Mouse (Mus musculus): ENCODE measurements at regions not wholly inside any gene's neighbourhood (a gene's known extent, or its start where the extent isn't known, plus 50 kb on each side); places are given as distances from the start of the nearest gene placed in this dataset.

DNA sequence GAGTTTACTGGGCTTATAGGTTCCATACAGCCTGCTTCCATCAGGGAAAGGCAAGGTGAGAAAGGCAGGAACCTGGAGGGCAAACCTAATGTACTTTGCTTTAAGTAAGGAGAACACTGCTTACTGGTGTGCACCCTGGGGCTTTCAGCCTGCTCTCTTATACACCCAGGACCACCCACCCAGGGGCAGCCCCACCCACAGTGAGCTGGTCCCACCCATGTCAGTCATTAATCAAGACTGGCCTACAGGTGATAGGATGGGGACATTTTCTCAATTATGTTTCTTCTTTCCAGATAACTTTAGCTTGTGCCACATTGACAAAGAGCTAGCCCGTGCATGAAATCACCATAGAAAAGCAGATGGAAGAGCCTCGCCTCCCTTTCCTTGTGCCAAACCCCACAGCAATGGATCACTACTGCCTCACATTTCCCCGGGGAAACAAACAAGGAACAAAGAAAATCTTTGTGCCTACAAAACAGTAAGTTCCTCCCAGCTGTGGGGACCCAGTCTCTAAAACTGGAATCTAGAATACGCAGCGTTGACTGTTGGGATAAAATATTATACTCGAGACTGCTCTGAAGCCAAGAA, 221.5 kb downstream of the Pdcd6ip start:
- TF ChIP-seq CTCF (IDR thresholded peaks at IDR 0.05; ENCODE audit: low read depth) = no peak
- TF ChIP-seq EP300 (optimal IDR thresholded peaks at IDR 0.05) = no peak

All from stomach, postnatal 0 days (tissue).